Mouse (Mus musculus) intestine, embryonic 16.5 days (tissue): ENCODE measurements around the gene Gm11733. TPM values are rescaled to one million over a fixed set of nuclear protein-coding genes. Genes with fewer than 3 reads are reported as not detected.

Experiments used
- ATAC-seq: fragments of 200-750 bp; cut with Nextera tagmentation; 2 replicates; pipeline ENCODE4 v1.8.0; 2017; ENCODE audit warnings: moderate TSS enrichment, moderate library complexity
- H3K27ac ChIP-seq: fragments of 300-500 bp; sonication (generic); 2 replicates; pipeline ENCODE4 v1.5.1; 2014; ENCODE audit warnings: mild to moderate bottlenecking, low read length
- H3K27me3 ChIP-seq: fragments of 300-500 bp; sonication (generic); replicated peaks from 2 replicates; pipeline ENCODE4 v1.6.1; 2014; ENCODE audit warnings: low read length, control low read depth, mixed read lengths; ENCODE audit not compliant: control insufficient read depth, insufficient read depth
- H3K36me3 ChIP-seq: fragments of 300-500 bp; sonication (generic); 2 replicates; pipeline ENCODE4 v1.6.1; 2014; ENCODE audit warnings: low read length, control low read depth; ENCODE audit not compliant: control insufficient read depth, insufficient read depth
- H3K4me1 ChIP-seq: fragments of 300-500 bp; sonication (generic); 2 replicates; pipeline ENCODE4 v1.6.1; 2014; ENCODE audit warnings: low read length, control low read depth, mixed read lengths; ENCODE audit not compliant: control insufficient read depth, insufficient read depth
- H3K4me2 ChIP-seq: fragments of 300-500 bp; sonication (generic); 2 replicates; pipeline ENCODE4 v1.6.1; 2014; ENCODE audit warnings: low read depth, low read length, control low read depth
- H3K4me3 ChIP-seq: fragments of 300-500 bp; sonication (generic); 2 replicates; pipeline ENCODE4 v1.5.1; 2014; ENCODE audit warnings: mild to moderate bottlenecking, low read length
- H3K9ac ChIP-seq: fragments of 300-500 bp; sonication (generic); 2 replicates; pipeline ENCODE4 v1.6.1; 2014; ENCODE audit warnings: low read depth, low read length
- H3K9me3 ChIP-seq: fragments of 300-500 bp; sonication (generic); 2 replicates; pipeline ENCODE4 v1.6.1; 2016; ENCODE audit warnings: low read length, control low read depth; ENCODE audit not compliant: control insufficient read depth
- WGBS: fragments of 180-500 bp; shearing (Covaris S2); extraction: QIAGEN DNeasy Blood & Tissue Kit; methylation state at CpG from one replicate; pipeline ENCODE4 v1.1.7; 2014; 5-methylcytosine and 5-hydroxymethylcytosine counted together
- polyA plus RNA-seq: library from polyadenylated mRNA; unstranded; fragments of >200 nt; fragmentation: Nextera tagmentation; extraction: Ambion mirVana; gene quantifications from 2 replicates; pipeline ENCODE4 v1.2.1, GENCODE M21; 2015

The Gm11733 gene
- polyA plus RNA-seq, 1 experiment from 2014 or later, result 0.05 TPM

DNA sequence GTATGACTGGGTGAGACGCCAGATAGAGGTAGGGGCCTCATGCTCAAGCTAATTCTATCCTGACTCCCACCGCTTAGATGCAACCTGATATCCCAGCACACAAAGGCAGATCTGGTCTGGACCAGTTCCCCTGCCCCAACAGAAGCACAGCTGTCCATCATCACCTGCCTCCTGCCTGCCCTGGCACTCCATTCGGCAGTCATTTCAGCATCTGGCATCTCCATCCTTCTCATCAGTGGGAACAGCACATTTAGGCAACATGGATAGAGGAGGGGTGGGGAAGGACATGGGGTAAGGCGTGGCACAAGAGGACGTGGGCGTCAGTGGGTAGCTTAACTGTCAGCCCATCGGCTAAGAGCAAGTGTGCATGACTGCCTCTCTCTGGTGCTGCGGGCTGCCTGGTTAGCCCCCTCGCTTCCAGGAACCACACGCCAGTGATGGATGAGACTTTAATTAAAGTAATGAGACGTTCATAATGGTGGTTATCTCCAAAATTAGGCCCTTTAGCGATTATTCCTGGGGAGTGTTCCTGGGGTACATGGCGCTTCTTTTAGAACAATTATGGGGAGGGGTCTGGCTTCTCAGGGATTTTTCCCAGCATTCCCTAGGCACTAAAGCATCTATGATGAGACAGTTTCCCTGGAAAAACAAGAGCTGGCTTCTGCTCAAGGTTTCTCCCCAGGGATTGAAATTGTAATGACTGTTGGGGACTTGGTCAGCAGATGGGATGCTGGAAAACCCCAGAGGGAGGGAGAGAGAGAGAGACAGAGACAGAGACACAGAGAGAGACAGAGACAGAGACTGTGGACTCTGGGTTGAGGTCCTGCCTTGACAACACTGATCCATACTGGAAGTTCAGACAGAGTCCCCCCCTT is 38.0 kb downstream of the Gm11733 start:
- no peak for ATAC-seq
- Histone ChIP-seq H3K9me3 (no peaks in the 10 kb centered on the region), H3K4me2 (no peak overlapping the region), H3K27me3 (no peaks in the 10 kb centered on the region), H3K9ac (no peak overlapping the region), H3K4me3 (no peak overlapping the region), H3K4me1 (peaks cover 10% of the 10 kb centered on the region), H3K36me3 (no peaks in the 10 kb centered on the region), H3K27ac (no peak overlapping the region)
- 68% methylated on average over 13 of the region's 13 CpGs for WGBS

- Histone ChIP-seq H3K4me1 (peaks cover 10% of the 10 kb centered on the region), H3K4me2 (no peak overlapping the region), H3K4me3 (no peak overlapping the region), H3K27me3 (no peaks in the 10 kb centered on the region), H3K9me3 (no peaks in the 10 kb centered on the region), H3K9ac (peak overlapping the region; percentile 27; the same call in 1 of the 2 replicates), H3K36me3 (no peaks in the 10 kb centered on the region), H3K27ac (peak overlapping the region; percentile 35; the same call in 1 of the 2 replicates)
- 55% methylated on average over 16 of the region's 16 CpGs for WGBS
- ATAC-seq, result peak; percentile 79
Measured at GRCm38 (mm10) chr11:117522879-117523519, 38.8 kb downstream of the Gm11733 start.

DNA sequence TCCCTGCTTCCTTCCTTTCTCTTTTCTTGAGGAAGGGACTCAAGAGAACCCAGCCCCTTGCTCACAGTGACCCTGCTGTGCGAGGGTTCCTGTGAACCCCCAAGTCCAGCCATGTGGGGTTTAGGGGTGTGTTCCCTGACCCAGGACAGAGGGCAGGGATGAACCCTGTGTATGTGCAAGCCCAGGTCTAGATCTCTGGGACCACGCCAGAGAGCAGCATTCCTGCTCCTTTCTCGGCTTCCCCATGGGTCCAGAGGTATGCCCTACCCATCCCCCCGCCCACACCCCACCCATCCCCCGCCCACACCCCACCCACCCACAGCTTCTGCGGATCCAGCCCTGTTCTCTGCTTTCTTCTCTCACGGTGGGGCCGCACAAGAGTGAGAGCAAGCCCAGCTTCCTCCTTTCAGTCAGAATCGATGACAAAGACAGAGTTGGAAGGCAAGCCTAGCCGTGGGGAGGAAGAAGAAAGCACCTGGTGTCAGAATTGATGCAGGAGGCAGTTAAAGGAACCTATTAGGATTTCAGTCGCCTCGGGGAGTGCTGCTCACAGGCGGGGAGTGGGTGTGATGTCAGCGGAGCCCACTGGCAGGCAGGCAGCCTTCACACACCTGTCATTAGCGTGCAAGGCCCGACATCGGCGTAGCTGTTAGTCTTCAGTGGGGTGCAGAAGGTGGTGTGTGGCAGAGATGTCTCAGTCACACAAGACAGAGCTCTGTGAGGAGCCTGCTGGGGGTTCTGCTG is 41.6 kb downstream of the Gm11733 start:
- H3K36me3 ChIP-seq, result no peaks in the 10 kb centered on the region
- no peak overlapping the region for H3K4me3 ChIP-seq
- 0 out of 2 replicates have a peak, but pooled peaks have one; percentile 39 for ATAC-seq
- 16% methylated on average over 18 of the region's 18 CpGs for whole genome bisulfite sequencing
- no peak overlapping the region for H3K9ac ChIP-seq
- no peaks in the 10 kb centered on the region for H3K9me3 ChIP-seq
- H3K4me2 ChIP-seq, result no peak overlapping the region
- H3K4me1 ChIP-seq, result peaks cover 10% of the 10 kb centered on the region
- H3K27me3 ChIP-seq, result no peaks in the 10 kb centered on the region
- no peak overlapping the region for H3K27ac ChIP-seq

DNA sequence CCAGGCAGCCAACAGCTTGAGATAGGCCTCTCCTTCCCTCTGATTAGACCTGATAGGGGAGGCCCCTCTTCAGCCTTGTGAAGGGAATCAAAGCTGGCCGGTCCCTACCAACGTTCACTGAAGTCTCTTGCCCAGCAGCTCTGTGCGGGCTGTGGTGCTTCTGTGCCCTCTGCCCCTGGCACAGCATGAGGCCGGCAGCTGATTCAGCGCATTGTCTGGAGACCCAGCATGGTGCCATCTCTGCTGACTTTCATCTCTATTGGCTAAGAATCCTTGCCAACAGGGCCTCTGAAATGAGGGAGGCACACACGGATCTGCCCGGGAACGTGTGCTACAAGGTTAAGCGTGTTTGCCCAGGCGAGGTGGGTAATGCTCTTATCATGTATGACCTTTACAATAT is 48.2 kb downstream of the Gm11733 start:
- Histone ChIP-seq H3K4me3 (no peak overlapping the region), H3K9ac (no peak overlapping the region), H3K4me2 (no peak overlapping the region), H3K27me3 (no peaks in the 10 kb centered on the region), H3K27ac (no peak overlapping the region), H3K9me3 (no peaks in the 10 kb centered on the region), H3K4me1 (no peaks in the 10 kb centered on the region), H3K36me3 (no peaks in the 10 kb centered on the region)
- WGBS, result 70% methylated on average over 10 of the region's 10 CpGs
- ATAC-seq, result no peak

- Histone ChIP-seq H3K4me2 (no peak overlapping the region), H3K4me1 (no peaks in the 10 kb centered on the region), H3K27me3 (no peaks in the 10 kb centered on the region), H3K27ac (no peak overlapping the region), H3K9ac (no peak overlapping the region), H3K36me3 (no peaks in the 10 kb centered on the region), H3K9me3 (no peaks in the 10 kb centered on the region), H3K4me3 (no peak overlapping the region)
- 50% methylated on average over 10 of the region's 10 CpGs for WGBS
- no peak for ATAC-seq
Measured at GRCm38 (mm10) chr11:117534912-117535311, 50.7 kb downstream of the Gm11733 start.

GRCm38 (mm10) chr11:117535491-117536304 is 51.5 kb downstream of the Gm11733 start:
- no peak overlapping the region for H3K4me2 ChIP-seq
- whole genome bisulfite sequencing, result 51% methylated on average over 9 of the region's 9 CpGs
- H3K36me3 ChIP-seq, result no peaks in the 10 kb centered on the region
- no peak overlapping the region for H3K27ac ChIP-seq
- H3K9me3 ChIP-seq, result no peaks in the 10 kb centered on the region
- no peaks in the 10 kb centered on the region for H3K27me3 ChIP-seq
- H3K9ac ChIP-seq, result no peak overlapping the region
- no peak for ATAC-seq
- no peaks in the 10 kb centered on the region for H3K4me1 ChIP-seq
- no peak overlapping the region for H3K4me3 ChIP-seq

- no peak for ATAC-seq
- Histone ChIP-seq H3K9me3 (no peaks in the 10 kb centered on the region), H3K27me3 (no peaks in the 10 kb centered on the region), H3K4me3 (no peak overlapping the region), H3K27ac (no peak overlapping the region), H3K9ac (no peak overlapping the region), H3K4me2 (no peak overlapping the region), H3K4me1 (peaks cover 7% of the 10 kb centered on the region; the same call in 1 of the 2 replicates), H3K36me3 (no peaks in the 10 kb centered on the region)
- WGBS, result 58% methylated on average over 3 of the region's 3 CpGs
Measured at GRCm38 (mm10) chr11:117536586-117536985, 52.4 kb downstream of the Gm11733 start.
